Mouse (Mus musculus): ENCODE data around the gene Cfap99. TPM values are rescaled to one million over a fixed set of nuclear protein-coding genes. Genes with fewer than 3 reads are reported as not detected.

The Cfap99 gene
- polyA plus RNA-seq, 1 experiment from 2014 or later = 0.10 TPM

GRCm38 (mm10) chr5:34309016-34309415, 20.6 kb downstream of the Cfap99 start:
- no peak for ATAC-seq (replicated peaks)
- no peak overlapping the region for H3K4me3 ChIP-seq
- WGBS = 83% methylated on average over 3 of the region's 3 CpGs
- no peaks in the 10 kb centered on the region for H3K4me1 ChIP-seq
- H3K36me3 ChIP-seq (replicated peaks) = no peaks in the 10 kb centered on the region
- H3K27me3 ChIP-seq (replicated peaks) = no peaks in the 10 kb centered on the region
- H3K9me3 ChIP-seq = no peaks in the 10 kb centered on the region
- H3K9ac ChIP-seq = no peak overlapping the region
- no peak overlapping the region for H3K4me2 ChIP-seq
- H3K27ac ChIP-seq = no peak overlapping the region

- Histone ChIP-seq H3K27me3 (replicated peaks) (no peaks in the 10 kb centered on the region), H3K9ac (no peak overlapping the region), H3K4me1 (no peaks in the 10 kb centered on the region), H3K36me3 (replicated peaks) (no peaks in the 10 kb centered on the region), H3K4me2 (no peak overlapping the region), H3K4me3 (no peak overlapping the region), H3K27ac (no peak overlapping the region), H3K9me3 (no peaks in the 10 kb centered on the region)
- no peak for ATAC-seq (replicated peaks)
- 70% methylated on average over 2 of the region's 2 CpGs for WGBS
Measured at GRCm38 (mm10) chr5:34319491-34320034, 31.2 kb downstream of the Cfap99 start.

- Histone ChIP-seq H3K9me3 (no peaks in the 10 kb centered on the region), H3K4me1 (peaks cover 3% of the 10 kb centered on the region; the same call in 1 of the 2 replicates), H3K4me2 (no peak overlapping the region), H3K4me3 (no peak overlapping the region), H3K27ac (no peak overlapping the region), H3K36me3 (replicated peaks) (no peaks in the 10 kb centered on the region), H3K9ac (no peak overlapping the region), H3K27me3 (replicated peaks) (no peaks in the 10 kb centered on the region)
- no peak for ATAC-seq (replicated peaks)
- WGBS = 88% methylated on average over 4 of the region's 4 CpGs
Measured at GRCm38 (mm10) chr5:34321236-34321635, 32.8 kb downstream of the Cfap99 start.

GRCm38 (mm10) chr5:34325286-34325685, 36.9 kb downstream of the Cfap99 start:
- no peak for ATAC-seq (replicated peaks)
- no peaks in the 10 kb centered on the region for H3K36me3 ChIP-seq (replicated peaks)
- H3K27ac ChIP-seq = no peak overlapping the region
- H3K9me3 ChIP-seq = no peaks in the 10 kb centered on the region
- no peak overlapping the region for H3K9ac ChIP-seq
- peaks cover 13% of the 10 kb centered on the region for H3K4me1 ChIP-seq
- H3K4me2 ChIP-seq = no peak overlapping the region
- no peaks in the 10 kb centered on the region for H3K27me3 ChIP-seq (replicated peaks)
- no peak overlapping the region for H3K4me3 ChIP-seq

- no peak overlapping the region for H3K9ac ChIP-seq
- ATAC-seq (replicated peaks) = no peak
- H3K4me2 ChIP-seq = no peak overlapping the region
- H3K9me3 ChIP-seq = no peaks in the 10 kb centered on the region
- peaks cover 13% of the 10 kb centered on the region for H3K4me1 ChIP-seq
- no peaks in the 10 kb centered on the region for H3K36me3 ChIP-seq (replicated peaks)
- H3K4me3 ChIP-seq = no peak overlapping the region
- H3K27me3 ChIP-seq (replicated peaks) = no peaks in the 10 kb centered on the region
- H3K27ac ChIP-seq = no peak overlapping the region
- 18% methylated on average over 4 of the region's 4 CpGs for WGBS
Measured at GRCm38 (mm10) chr5:34326249-34326691, 37.9 kb downstream of the Cfap99 start.

- Histone ChIP-seq H3K9ac (peak overlapping the region; percentile 39), H3K4me1 (peaks cover 13% of the 10 kb centered on the region), H3K4me2 (peak overlapping the region; percentile 53), H3K4me3 (peak overlapping the region; percentile 32), H3K36me3 (replicated peaks) (no peaks in the 10 kb centered on the region), H3K9me3 (no peaks in the 10 kb centered on the region), H3K27ac (peak overlapping the region; percentile 39; the same call in 1 of the 2 replicates), H3K27me3 (replicated peaks) (no peaks in the 10 kb centered on the region)
- 13% methylated on average over 31 of the region's 31 CpGs for WGBS
- peak; percentile 69 for ATAC-seq (replicated peaks)
Measured at GRCm38 (mm10) chr5:34326875-34327576, 38.6 kb downstream of the Cfap99 start.

GRCm38 (mm10) chr5:34330136-34330535, 41.7 kb downstream of the Cfap99 start:
- H3K27ac ChIP-seq = no peak overlapping the region
- H3K36me3 ChIP-seq (replicated peaks) = no peaks in the 10 kb centered on the region
- no peaks in the 10 kb centered on the region for H3K9me3 ChIP-seq
- H3K4me3 ChIP-seq = no peak overlapping the region
- 84% methylated on average over 2 of the region's 2 CpGs for WGBS
- no peak overlapping the region for H3K4me2 ChIP-seq
- H3K27me3 ChIP-seq (replicated peaks) = no peaks in the 10 kb centered on the region
- no peak overlapping the region for H3K9ac ChIP-seq
- ATAC-seq (replicated peaks) = no peak
- H3K4me1 ChIP-seq = peaks cover 14% of the 10 kb centered on the region

- 84% methylated on average over 1 of the region's 1 CpGs for WGBS
- H3K4me2 ChIP-seq = no peak overlapping the region
- peaks cover 21% of the 10 kb centered on the region for H3K4me1 ChIP-seq
- no peaks in the 10 kb centered on the region for H3K36me3 ChIP-seq (replicated peaks)
- H3K9me3 ChIP-seq = no peaks in the 10 kb centered on the region
- no peak overlapping the region for H3K27ac ChIP-seq
- no peak overlapping the region for H3K9ac ChIP-seq
- no peak for ATAC-seq (replicated peaks)
- no peaks in the 10 kb centered on the region for H3K27me3 ChIP-seq (replicated peaks)
- H3K4me3 ChIP-seq = no peak overlapping the region
Measured at GRCm38 (mm10) chr5:34334081-34334480, 45.7 kb downstream of the Cfap99 start.

GRCm38 (mm10) chr5:34335539-34336096, 47.2 kb downstream of the Cfap99 start:
- peak; percentile 76 for ATAC-seq (replicated peaks)
- WGBS = 2% methylated on average over 21 of the region's 21 CpGs
- H3K36me3 ChIP-seq (replicated peaks) = no peaks in the 10 kb centered on the region

GRCm38 (mm10) chr5:34336097-34336774, 47.8 kb downstream of the Cfap99 start, which contains the start of gene Rnf4:
Gene Rnf4 (plus strand): TSS chr5:34336289.
- no peaks in the 10 kb centered on the region for H3K9me3 ChIP-seq
- H3K4me3 ChIP-seq = peak within 1 kb of the TSS; percentile 87
- under 1% methylated on average over 67 of the region's 67 CpGs for WGBS
- H3K9ac ChIP-seq = peak within 1 kb of the TSS; percentile 88
- H3K36me3 ChIP-seq (replicated peaks) = no peaks in the 10 kb centered on the region
- H3K4me1 ChIP-seq = peaks cover 22% of the 10 kb centered on the region
- H3K4me2 ChIP-seq = peak within 1 kb of the TSS; percentile 90
- H3K27me3 ChIP-seq (replicated peaks) = no peaks in the 10 kb centered on the region
- peak; percentile 99 for ATAC-seq (replicated peaks)
- H3K27ac ChIP-seq = peak within 1 kb of the TSS; percentile 89

More at GRCm38 (mm10) chr5:34335539-34336096, 47.2 kb downstream of the Cfap99 start:
- peaks cover 22% of the 10 kb centered on the region for H3K4me1 ChIP-seq
- H3K27me3 ChIP-seq (replicated peaks) = no peaks in the 10 kb centered on the region
- no peaks in the 10 kb centered on the region for H3K9me3 ChIP-seq
- peak overlapping the region; percentile 88 for H3K9ac ChIP-seq
- H3K4me3 ChIP-seq = peak overlapping the region; percentile 87
- H3K27ac ChIP-seq = peak overlapping the region; percentile 86
- H3K4me2 ChIP-seq = peak overlapping the region; percentile 90

- Histone ChIP-seq H3K36me3 (replicated peaks) (no peaks in the 10 kb centered on the region), H3K27ac (peak overlapping the region; percentile 89), H3K27me3 (replicated peaks) (no peaks in the 10 kb centered on the region), H3K4me3 (peak overlapping the region; percentile 87), H3K4me2 (peak overlapping the region; percentile 68), H3K9me3 (no peaks in the 10 kb centered on the region), H3K9ac (peak overlapping the region; percentile 87), H3K4me1 (peaks cover 22% of the 10 kb centered on the region)
- peak; percentile 30; the same call in 1 of the 2 replicates for ATAC-seq (replicated peaks)
- under 1% methylated on average over 42 of the region's 42 CpGs for WGBS
Measured at GRCm38 (mm10) chr5:34336775-34337450, 48.5 kb downstream of the Cfap99 start.

- Histone ChIP-seq H3K27ac (no peak overlapping the region), H3K4me1 (peaks cover 20% of the 10 kb centered on the region), H3K27me3 (replicated peaks) (no peaks in the 10 kb centered on the region), H3K4me2 (no peak overlapping the region), H3K36me3 (replicated peaks) (peaks cover 10% of the 10 kb centered on the region; the same call in 1 of the 2 replicates), H3K9ac (no peak overlapping the region), H3K4me3 (no peak overlapping the region), H3K9me3 (no peaks in the 10 kb centered on the region)
- ATAC-seq (replicated peaks) = no peak
- WGBS = 95% methylated on average over 6 of the region's 6 CpGs
Measured at GRCm38 (mm10) chr5:34340246-34340645, 51.8 kb downstream of the Cfap99 start.

All from midbrain, embryonic 15.5 days (tissue).